8 mouse cellular contexts compared by ENCODE assay signal in genomic region chr9:44487441-44487840, GRCm38 (mm10). TPM values are rescaled to one million over a fixed set of nuclear protein-coding genes. Genes with fewer than 3 reads are reported as not detected.
DNase-seq lines count a peak whose midpoint lies in the region; ATAC-seq lines count a peak whose summit lies in the region.

No protein-coding gene starts in this region.

- WGBS in forebrain, embryonic 10.5 days = 11% methylated on average over 7 of the region's 7 CpGs

- H3K9me3 ChIP-seq in forebrain, embryonic 10.5 days = no peaks in the 10 kb centered on the region

- H3K36me3 ChIP-seq in forebrain, embryonic 10.5 days (replicated peaks) = peaks cover 14% of the 10 kb centered on the region

- no peaks in the 10 kb centered on the region for H3K27me3 ChIP-seq in forebrain, embryonic 10.5 days (ENCODE audit: poor library complexity, severe bottlenecking)

- H3K4me3 ChIP-seq in forebrain, embryonic 10.5 days = peak overlapping the region; percentile 98

- peak; percentile 96 for DNase-seq in ovary, adult 18-20 months (ENCODE audit: low spot score)
- DNase-seq in ovary, postnatal 14 days (ENCODE audit: low spot score) = no peak
- DNase-seq in forebrain, embryonic 10.5 days (ENCODE audit: extremely low spot score, low spot score) = no peak
- peak; percentile 85 to 87 for DNase-seq in heart, postnatal 14 days
- DNase-seq in kidney, postnatal 36 days = peak; percentile 87 to 95
- peak; percentile 66 for DNase-seq in urinary bladder, adult 2 months (ENCODE audit: low spot score)
- DNase-seq in retina, postnatal 1 day = no peak

- peak; percentile 38 for ATAC-seq in megakaryocyte progenitor cell, adult 5-6 weeks (replicated peaks; ENCODE audit: poor library complexity)

- H3K4me1 ChIP-seq in forebrain, embryonic 10.5 days = peaks cover 92% of the 10 kb centered on the region

- intact Hi-C loops in heart, postnatal 14 days (cut with DNase I) = no loop called here

- peak overlapping the region; percentile 86 for H3K27ac ChIP-seq in forebrain, embryonic 10.5 days

RNA-seq across cellular contexts. Expression of gene Bcl9l, which starts 4.8 kb away (rescaled TPM):
- 3.9 and 5.0 TPM in 2 replicates for polyA plus RNA-seq in forebrain, embryonic 10.5 days (2016; fragmentation: Nextera tagmentation; extraction: Ambion mirVana)
- 10 to 100 TPM; 57.9 to 64.9 TPM for total RNA-seq in heart, postnatal 14 days (2021)
- total RNA-seq in megakaryocyte progenitor cell, adult 5-6 weeks (2015) = 4.3 and 4.5 TPM in 2 replicates
- 1.6 and 1.8 TPM in 2 replicates for total RNA-seq in megakaryocyte progenitor cell, adult 5-6 weeks (2017)
- polyA plus RNA-seq in urinary bladder, adult 2 months (2012; rRNA removed) = 11.1 and 29.7 TPM in 2 replicates

RNA-seq across cellular contexts. Expression of gene Upk2, which starts 32.7 kb away (rescaled TPM):
- polyA plus RNA-seq in forebrain, embryonic 10.5 days (2016; fragmentation: Nextera tagmentation; extraction: Ambion mirVana) = not detected in 2 replicates
- not detected for total RNA-seq in heart, postnatal 14 days (2021)
- not detected in 2 replicates for total RNA-seq in megakaryocyte progenitor cell, adult 5-6 weeks (2015)
- total RNA-seq in megakaryocyte progenitor cell, adult 5-6 weeks (2017) = not detected in 2 replicates
- 788 and 1,023 TPM in 2 replicates for polyA plus RNA-seq in urinary bladder, adult 2 months (2012; rRNA removed)

RNA-seq across cellular contexts. Expression of gene Foxr1, which starts 46.5 kb away (rescaled TPM):
- not detected in 2 replicates for polyA plus RNA-seq in forebrain, embryonic 10.5 days (2016; fragmentation: Nextera tagmentation; extraction: Ambion mirVana)
- total RNA-seq in heart, postnatal 14 days (2021) = not detected
- not detected in 2 replicates for total RNA-seq in megakaryocyte progenitor cell, adult 5-6 weeks (2015)
- not detected in 2 replicates for total RNA-seq in megakaryocyte progenitor cell, adult 5-6 weeks (2017)
- 0.28 and 0.63 TPM in 2 replicates for polyA plus RNA-seq in urinary bladder, adult 2 months (2012; rRNA removed)

Comparison
In these comparisons a context has a peak if more than half of its experiments do, and no peak if none do; other contexts are left out.
1. DNase-seq: peak in ovary, adult 18-20 months (single experiment), heart, postnatal 14 days (2 of 2), kidney, postnatal 36 days (2 of 2) and urinary bladder, adult 2 months (single experiment); none in ovary, postnatal 14 days (single experiment), forebrain, embryonic 10.5 days (single experiment) and retina, postnatal 1 day (single experiment).
2. RNA of gene Bcl9l, which starts 4.8 kb away (total RNA-seq): 57.9 to 64.9 TPM in heart, postnatal 14 days; 1.6 to 4.5 TPM in megakaryocyte progenitor cell, adult 5-6 weeks; every median in the first group is over 10 times any median in the second.